Mouse (Mus musculus): ENCODE results near the gene Pbxip1. TPM values are rescaled to one million over a fixed set of nuclear protein-coding genes. Genes with fewer than 3 reads are reported as not detected.

Pbxip1 gene
- polyA plus RNA-seq, 1 experiment from 2014 or later = 51.7 TPM

GRCm38 (mm10) chr3:89393605-89394004, 42.9 kb upstream of the Pbxip1 start:
- H3K9ac ChIP-seq (replicated peaks; ENCODE audit: low read length) = peak overlapping the region; percentile 85
- H3K4me2 ChIP-seq (replicated peaks; ENCODE audit: low read depth, low read length) = peak overlapping the region; percentile 99
- no peaks in the 10 kb centered on the region for H3K27me3 ChIP-seq (ENCODE audit: insufficient read depth, low read length)
- no peaks in the 10 kb centered on the region for H3K9me3 ChIP-seq (ENCODE audit: low read length)
- peak; percentile 94 for ATAC-seq (ENCODE audit: low FRiP score, low TSS enrichment)
- no peaks in the 10 kb centered on the region for H3K36me3 ChIP-seq (ENCODE audit: insufficient read depth, low read length)
- peak overlapping the region; percentile 98 for H3K27ac ChIP-seq (ENCODE audit: low read length)
- peaks cover 46% of the 10 kb centered on the region for H3K4me1 ChIP-seq (ENCODE audit: insufficient read depth, low read length)
- 0% methylated on average over 15 of the region's 15 CpGs for whole genome bisulfite sequencing
- peak overlapping the region; percentile 73 for H3K4me3 ChIP-seq (ENCODE audit: low read length)

- Histone ChIP-seq H3K36me3 (ENCODE audit: insufficient read depth, low read length) (no peaks in the 10 kb centered on the region), H3K9ac (replicated peaks; ENCODE audit: low read length) (peak within 1 kb of the TSS; percentile 85), H3K4me1 (ENCODE audit: insufficient read depth, low read length) (peaks cover 46% of the 10 kb centered on the region), H3K4me2 (replicated peaks; ENCODE audit: low read depth, low read length) (peak within 1 kb of the TSS; percentile 99), H3K4me3 (ENCODE audit: low read length) (peak within 1 kb of the TSS; percentile 73), H3K9me3 (ENCODE audit: low read length) (no peaks in the 10 kb centered on the region), H3K27ac (ENCODE audit: low read length) (peak within 1 kb of the TSS; percentile 98), H3K27me3 (ENCODE audit: insufficient read depth, low read length) (no peaks in the 10 kb centered on the region)
- ATAC-seq (ENCODE audit: low FRiP score, low TSS enrichment) = peak; percentile 58
- WGBS = under 1% methylated on average over 38 of the region's 42 CpGs
These were observed 42.3 kb upstream of the Pbxip1 start, which contains the start of gene Zbtb7b for GRCm38 (mm10) chr3:89394006-89394893. Zbtb7b (minus strand) TSS chr3:89394776.

- under 1% methylated on average over 10 of the region's 12 CpGs for WGBS
- H3K27me3 ChIP-seq (ENCODE audit: insufficient read depth, low read length) = no peaks in the 10 kb centered on the region
These were observed 41.6 kb upstream of the Pbxip1 start for GRCm38 (mm10) chr3:89394894-89395256.

GRCm38 (mm10) chr3:89395419-89395805, 41.1 kb upstream of the Pbxip1 start:
- peak overlapping the region; percentile 85 for H3K9ac ChIP-seq (replicated peaks; ENCODE audit: low read length)
- WGBS = 4% methylated on average over 10 of the region's 10 CpGs
- H3K4me2 ChIP-seq (replicated peaks; ENCODE audit: low read depth, low read length) = peak overlapping the region; percentile 99

More at GRCm38 (mm10) chr3:89394894-89395256, 41.6 kb upstream of the Pbxip1 start:
- Histone ChIP-seq H3K9me3 (ENCODE audit: low read length) (no peaks in the 10 kb centered on the region), H3K4me3 (ENCODE audit: low read length) (peak overlapping the region; percentile 73), H3K36me3 (ENCODE audit: insufficient read depth, low read length) (no peaks in the 10 kb centered on the region), H3K4me2 (replicated peaks; ENCODE audit: low read depth, low read length) (peak overlapping the region; percentile 99), H3K4me1 (ENCODE audit: insufficient read depth, low read length) (peaks cover 44% of the 10 kb centered on the region), H3K27ac (ENCODE audit: low read length) (peak overlapping the region; percentile 98), H3K9ac (replicated peaks; ENCODE audit: low read length) (peak overlapping the region; percentile 85)
- ATAC-seq (ENCODE audit: low FRiP score, low TSS enrichment) = peak; percentile 11

GRCm38 (mm10) chr3:89395806-89396653, 40.5 kb upstream of the Pbxip1 start:
- Histone ChIP-seq H3K27me3 (ENCODE audit: insufficient read depth, low read length) (no peaks in the 10 kb centered on the region), H3K9ac (replicated peaks; ENCODE audit: low read length) (peak overlapping the region; percentile 85), H3K4me1 (ENCODE audit: insufficient read depth, low read length) (peaks cover 32% of the 10 kb centered on the region), H3K4me2 (replicated peaks; ENCODE audit: low read depth, low read length) (peak overlapping the region; percentile 99), H3K9me3 (ENCODE audit: low read length) (no peaks in the 10 kb centered on the region), H3K27ac (ENCODE audit: low read length) (peak overlapping the region; percentile 27), H3K4me3 (ENCODE audit: low read length) (peak overlapping the region; percentile 73), H3K36me3 (ENCODE audit: insufficient read depth, low read length) (no peaks in the 10 kb centered on the region)
- WGBS = under 1% methylated on average over 42 of the region's 44 CpGs
- no peak for ATAC-seq (ENCODE audit: low FRiP score, low TSS enrichment)

More at GRCm38 (mm10) chr3:89395419-89395805, 41.1 kb upstream of the Pbxip1 start:
- Histone ChIP-seq H3K4me3 (ENCODE audit: low read length) (peak overlapping the region; percentile 73), H3K27ac (ENCODE audit: low read length) (peak overlapping the region; percentile 98), H3K27me3 (ENCODE audit: insufficient read depth, low read length) (no peaks in the 10 kb centered on the region), H3K4me1 (ENCODE audit: insufficient read depth, low read length) (peaks cover 38% of the 10 kb centered on the region), H3K9me3 (ENCODE audit: low read length) (no peaks in the 10 kb centered on the region), H3K36me3 (ENCODE audit: insufficient read depth, low read length) (no peaks in the 10 kb centered on the region)
- ATAC-seq (ENCODE audit: low FRiP score, low TSS enrichment) = no peak

GRCm38 (mm10) chr3:89396654-89397005, 39.9 kb upstream of the Pbxip1 start:
- Histone ChIP-seq H3K4me1 (ENCODE audit: insufficient read depth, low read length) (peaks cover 26% of the 10 kb centered on the region), H3K36me3 (ENCODE audit: insufficient read depth, low read length) (0 out of 2 replicates have a peak, but pooled peaks cover 5% of the 10 kb centered on the region), H3K4me2 (replicated peaks; ENCODE audit: low read depth, low read length) (peak overlapping the region; percentile 99), H3K9ac (replicated peaks; ENCODE audit: low read length) (peak overlapping the region; percentile 85), H3K27me3 (ENCODE audit: insufficient read depth, low read length) (no peaks in the 10 kb centered on the region), H3K9me3 (ENCODE audit: low read length) (no peaks in the 10 kb centered on the region), H3K4me3 (ENCODE audit: low read length) (peak overlapping the region; percentile 73), H3K27ac (ENCODE audit: low read length) (peak overlapping the region; percentile 27)
- ATAC-seq (ENCODE audit: low FRiP score, low TSS enrichment) = no peak
- 2% methylated on average over 4 of the region's 4 CpGs for WGBS

- Histone ChIP-seq H3K36me3 (ENCODE audit: insufficient read depth, low read length) (peaks cover 26% of the 10 kb centered on the region), H3K4me1 (ENCODE audit: insufficient read depth, low read length) (peaks cover 6% of the 10 kb centered on the region; the same call in 1 of the 2 replicates), H3K27me3 (ENCODE audit: insufficient read depth, low read length) (no peaks in the 10 kb centered on the region), H3K9me3 (ENCODE audit: low read length) (no peaks in the 10 kb centered on the region), H3K4me3 (ENCODE audit: low read length) (no peak overlapping the region), H3K4me2 (replicated peaks; ENCODE audit: low read depth, low read length) (no peak overlapping the region), H3K27ac (ENCODE audit: low read length) (no peak overlapping the region), H3K9ac (replicated peaks; ENCODE audit: low read length) (no peak overlapping the region)
- 86% methylated on average over 7 of the region's 7 CpGs for WGBS
- no peak for ATAC-seq (ENCODE audit: low FRiP score, low TSS enrichment)
These were observed 35.2 kb upstream of the Pbxip1 start for GRCm38 (mm10) chr3:89401329-89401728.

- WGBS = 80% methylated on average over 5 of the region's 5 CpGs
- H3K36me3 ChIP-seq (ENCODE audit: insufficient read depth, low read length) = peaks cover 28% of the 10 kb centered on the region
- no peak for ATAC-seq (ENCODE audit: low FRiP score, low TSS enrichment)
These were observed 33.8 kb upstream of the Pbxip1 start, which contains the start of gene Lenep for GRCm38 (mm10) chr3:89402693-89403092. Lenep (minus strand) TSS chr3:89402793.

GRCm38 (mm10) chr3:89406887-89407286, 29.6 kb upstream of the Pbxip1 start:
- no peak overlapping the region for H3K9ac ChIP-seq (replicated peaks; ENCODE audit: low read length)
- H3K4me1 ChIP-seq (ENCODE audit: insufficient read depth, low read length) = peaks cover 7% of the 10 kb centered on the region
- H3K27ac ChIP-seq (ENCODE audit: low read length) = no peak overlapping the region
- H3K36me3 ChIP-seq (ENCODE audit: insufficient read depth, low read length) = peaks cover 29% of the 10 kb centered on the region
- H3K4me3 ChIP-seq (ENCODE audit: low read length) = no peak overlapping the region
- no peaks in the 10 kb centered on the region for H3K27me3 ChIP-seq (ENCODE audit: insufficient read depth, low read length)
- no peak overlapping the region for H3K4me2 ChIP-seq (replicated peaks; ENCODE audit: low read depth, low read length)
- no peaks in the 10 kb centered on the region for H3K9me3 ChIP-seq (ENCODE audit: low read length)
- 93% methylated on average over 6 of the region's 6 CpGs for WGBS
- no peak for ATAC-seq (ENCODE audit: low FRiP score, low TSS enrichment)

More at GRCm38 (mm10) chr3:89402693-89403092, 33.8 kb upstream of the Pbxip1 start, which contains the start of gene Lenep:
- no peak within 1 kb of the TSS for H3K4me2 ChIP-seq (replicated peaks; ENCODE audit: low read depth, low read length)
- no peak within 1 kb of the TSS for H3K4me3 ChIP-seq (ENCODE audit: low read length)
- H3K27me3 ChIP-seq (ENCODE audit: insufficient read depth, low read length) = no peaks in the 10 kb centered on the region
- no peaks in the 10 kb centered on the region for H3K9me3 ChIP-seq (ENCODE audit: low read length)
- no peaks in the 10 kb centered on the region for H3K4me1 ChIP-seq (ENCODE audit: insufficient read depth, low read length)
- H3K27ac ChIP-seq (ENCODE audit: low read length) = no peak within 1 kb of the TSS
- H3K9ac ChIP-seq (replicated peaks; ENCODE audit: low read length) = no peak within 1 kb of the TSS
